Mouse (Mus musculus) skeletal muscle tissue, adult 2 months (tissue): Measurements from ENCODE around the gene Zfp385b.

Source experiments
- DNase-seq: peaks from one replicate; pipeline ENCODE4 v3.0.0-alpha.2; 2012; ENCODE audit warnings: low read depth, low spot score

The Zfp385b gene

GRCm38 (mm10) chr2:77592525-77592924 lies 226.9 kb downstream of the Zfp385b start:
- no peak for DNase-seq

- peak; percentile 4 for DNase-seq
Measured at GRCm38 (mm10) chr2:77589205-77589901, 230.1 kb downstream of the Zfp385b start.

GRCm38 (mm10) chr2:77587387-77587786 lies 232.1 kb downstream of the Zfp385b start:
- no peak for DNase-seq

GRCm38 (mm10) chr2:77586581-77587360 lies 232.7 kb downstream of the Zfp385b start:
- DNase-seq = no peak

- DNase-seq = no peak
Measured at GRCm38 (mm10) chr2:77583586-77583985, 235.9 kb downstream of the Zfp385b start.

GRCm38 (mm10) chr2:77576571-77576970 lies 242.9 kb downstream of the Zfp385b start:
- no peak for DNase-seq

GRCm38 (mm10) chr2:77567528-77568435 lies 251.7 kb downstream of the Zfp385b start:
- no peak for DNase-seq

GRCm38 (mm10) chr2:77563706-77564105 lies 255.7 kb downstream of the Zfp385b start:
- no peak for DNase-seq

GRCm38 (mm10) chr2:77561941-77562340 lies 257.5 kb downstream of the Zfp385b start:
- DNase-seq = no peak

GRCm38 (mm10) chr2:77556938-77557337 lies 262.5 kb downstream of the Zfp385b start:
- no peak for DNase-seq

GRCm38 (mm10) chr2:77555980-77556379 lies 263.5 kb downstream of the Zfp385b start:
- DNase-seq = no peak

- no peak for DNase-seq
Measured at GRCm38 (mm10) chr2:77552675-77553074, 266.8 kb downstream of the Zfp385b start.

- DNase-seq = no peak
Measured at GRCm38 (mm10) chr2:77543388-77543787, 276.1 kb downstream of the Zfp385b start.

GRCm38 (mm10) chr2:77542605-77543004 lies 276.8 kb downstream of the Zfp385b start:
- DNase-seq = no peak

- DNase-seq = peak; percentile 58
Measured at GRCm38 (mm10) chr2:77541681-77542080, 277.8 kb downstream of the Zfp385b start.

- DNase-seq = no peak
Measured at GRCm38 (mm10) chr2:77540860-77541259, 278.6 kb downstream of the Zfp385b start.

GRCm38 (mm10) chr2:77536556-77536955 lies 282.9 kb downstream of the Zfp385b start:
- DNase-seq = no peak

- DNase-seq = no peak
Measured at GRCm38 (mm10) chr2:77528079-77528752, 291.2 kb downstream of the Zfp385b start.

- peak; percentile 60 for DNase-seq
Measured at GRCm38 (mm10) chr2:77527616-77528015, 291.8 kb downstream of the Zfp385b start.

- no peak for DNase-seq
Measured at GRCm38 (mm10) chr2:77526803-77527202, 292.6 kb downstream of the Zfp385b start.

GRCm38 (mm10) chr2:77526301-77526700 lies 293.1 kb downstream of the Zfp385b start:
- peak; percentile 68 for DNase-seq
